Mouse (Mus musculus) left cerebral cortex, adult 8-10 months (tissue): ENCODE measurements around the gene Xkrx. TPM values are rescaled to one million over a fixed set of nuclear protein-coding genes. Genes with fewer than 3 reads are reported as not detected.
"Not testable (repeated sequence)": the region's sequence is repeated elsewhere in the genome, so short reads cannot be mapped to it uniquely, and the experiment has no call there.

Source experiments
- DNase-seq, 2 experiments: peaks; one replicate each; pipeline ENCODE4 v3.0.0; 2022; ENCODE audit warnings: low spot score in 2 of 2
- total RNA-seq, 4 experiments: library from RNA; stranded (reverse); gene quantifications; 2 replicates each; pipeline ENCODE4 v1.2.4; 2022

Gene Xkrx
- 1 to 10 TPM; 1.5 to 2.9 (median 2.6) TPM for total RNA-seq

GRCm38 (mm10) chrX:134162043-134162720, at the start of gene Xkrx:
TSS of gene Xkrx (minus strand) at chrX:134162076.
- peak in 1 of 2 experiments; percentile 3 for DNase-seq

- peak in 1 of 2 experiments; percentile 15 for DNase-seq
Measured at GRCm38 (mm10) chrX:134211151-134211642, 49.3 kb upstream of the Xkrx start.

GRCm38 (mm10) chrX:134208491-134208890, 46.6 kb upstream of the Xkrx start:
- DNase-seq: no peak

- DNase-seq: not testable (repeated sequence)
Measured at GRCm38 (mm10) chrX:134187201-134187600, 25.3 kb upstream of the Xkrx start, which contains the start of gene Arl13a. TSS of gene Arl13a (plus strand) at chrX:134187501.

GRCm38 (mm10) chrX:134174699-134175098, 12.8 kb upstream of the Xkrx start:
- no peak for DNase-seq

- no peak for DNase-seq
Measured at GRCm38 (mm10) chrX:134170584-134170983, 8.7 kb upstream of the Xkrx start.

GRCm38 (mm10) chrX:134163484-134163883, 1.6 kb upstream of the Xkrx start:
- no peak for DNase-seq

- DNase-seq: peak; percentile 3 to 19
Measured at GRCm38 (mm10) chrX:134162826-134163225, 950 bp upstream of the Xkrx start.

- no peak for DNase-seq
Measured at GRCm38 (mm10) chrX:134160442-134160841, 1.4 kb downstream of the Xkrx start.

- DNase-seq: no peak
Measured at GRCm38 (mm10) chrX:134158151-134158550, 3.7 kb downstream of the Xkrx start.

GRCm38 (mm10) chrX:134141986-134142385, 19.9 kb downstream of the Xkrx start:
- DNase-seq: no peak

GRCm38 (mm10) chrX:134141551-134141950, 20.3 kb downstream of the Xkrx start:
- no peak for DNase-seq

- no peak for DNase-seq
Measured at GRCm38 (mm10) chrX:134140024-134140423, 21.9 kb downstream of the Xkrx start.

GRCm38 (mm10) chrX:134133821-134134220, 28.1 kb downstream of the Xkrx start:
- DNase-seq: no peak

GRCm38 (mm10) chrX:134132295-134132694, 29.6 kb downstream of the Xkrx start:
- DNase-seq: no peak

GRCm38 (mm10) chrX:134128549-134128948, 33.3 kb downstream of the Xkrx start:
- DNase-seq: no peak

GRCm38 (mm10) chrX:134116417-134116816, 45.5 kb downstream of the Xkrx start:
- no peak for DNase-seq

GRCm38 (mm10) chrX:134111767-134112166, 50.1 kb downstream of the Xkrx start:
- DNase-seq: no peak

- DNase-seq: peak in 1 of 2 experiments; percentile 18
Measured at GRCm38 (mm10) chrX:134102641-134103040, 59.2 kb downstream of the Xkrx start.
